Mouse (Mus musculus) CH12.LX (cell line): ENCODE measurements at regions not wholly inside any gene's neighbourhood (a gene's known extent, or its start where the extent isn't known, plus 50 kb on each side); places are given as distances from the start of the nearest gene placed in this dataset.
"Not testable (repeated sequence)": the region's sequence is repeated elsewhere in the genome, so short reads cannot be mapped to it uniquely, and the experiment has no call there.

Source experiments
- CTCF ChIP-seq, 2 experiments: IDR thresholded peaks in 1 of 2; conservative IDR thresholded peaks in 1 of 2; 2 replicates each; pipeline ENCODE4 v1.5.1; 2011 to 2012; ENCODE audit warnings: low read depth in 2 of 2, low read length in 2 of 2, improper control_type of control experiment in 1 of 2, inconsistent platforms in 1 of 2, mild to moderate bottlenecking in 1 of 2, moderate library complexity in 1 of 2
- MAZ ChIP-seq: IDR thresholded peaks from 2 replicates; pipeline ENCODE4 v1.6.1; 2012; ENCODE audit warnings: low read depth, mild to moderate bottlenecking, inconsistent platforms, low read length, improper control_type of control experiment, moderate library complexity
- POLR2A ChIP-seq: IDR thresholded peaks from 2 replicates; pipeline ENCODE4 v1.6.1; 2011; ENCODE audit warnings: low read depth, mild to moderate bottlenecking, improper control_type of control experiment, low read length

DNA sequence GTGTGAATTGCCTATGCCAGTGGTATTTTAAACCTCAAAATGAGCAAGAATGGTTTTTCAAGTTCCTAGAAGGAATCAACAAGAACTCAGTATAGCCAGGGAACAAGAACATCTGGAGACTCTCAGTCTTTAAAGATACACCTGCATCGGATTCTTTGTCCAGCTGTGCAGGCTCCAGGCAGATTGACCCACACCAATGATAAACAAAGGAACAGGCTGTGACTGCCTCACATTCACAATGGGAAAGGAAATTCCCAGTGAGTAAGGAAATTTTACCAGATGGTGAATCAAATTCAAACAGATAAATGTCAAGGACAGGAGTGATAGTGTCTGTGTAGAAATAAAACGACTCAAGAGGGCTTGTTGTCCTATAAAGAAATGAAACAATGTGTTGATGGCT is 187.9 kb upstream of the Spin1 start:
- TF ChIP-seq MAZ; POLR2A; CTCF (conservative IDR thresholded peaks at IDR 0.05 in 1 of 2, IDR thresholded peaks at IDR 0.05 in 1 of 2; ENCODE audit: low read depth in 2 of 2, low read length in 2 of 2): not testable (repeated sequence)
